ENCODE assay signal across 8 mouse cellular contexts in the genomic region with DNA sequence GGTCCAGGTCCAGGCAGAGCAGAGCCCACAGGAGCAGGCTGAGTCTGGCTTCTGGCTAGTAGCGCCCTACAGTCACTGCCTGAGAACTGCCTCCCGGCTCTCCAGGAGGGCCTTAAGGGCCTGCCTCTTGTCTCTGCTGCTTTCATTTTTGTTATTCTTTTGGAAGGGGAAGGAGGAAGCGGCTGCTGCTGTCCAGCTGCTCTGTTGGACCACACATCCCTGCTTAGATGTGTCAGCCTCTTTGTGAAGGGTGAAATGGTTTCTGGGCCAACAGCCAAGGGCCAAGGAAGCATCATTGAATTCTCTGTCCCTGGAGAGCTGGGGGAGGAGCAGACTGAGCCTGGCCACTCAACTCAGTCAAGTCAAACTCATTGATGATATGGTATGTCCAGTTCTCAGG. TPM values are rescaled to one million over a fixed set of nuclear protein-coding genes. Genes with fewer than 3 reads are reported as not detected.
DNase-seq lines count a peak whose midpoint lies in the region; ATAC-seq and TF ChIP-seq lines count a peak whose summit lies in the region.

No protein-coding gene starts in this region.

- H3K27me3 ChIP-seq in intestine, embryonic 15.5 days (replicated peaks), result no peaks in the 10 kb centered on the region
- no peaks in the 10 kb centered on the region for H3K27me3 ChIP-seq in myocyte (ENCODE audit: control insufficient read depth, insufficient read depth, insufficient read length)

- H3ac ChIP-seq in myocyte (ENCODE audit: control insufficient read depth, insufficient read length), result no peak overlapping the region

- H3K4me3 ChIP-seq in embryonic fibroblast, embryonic 13.5 days (ENCODE audit: insufficient read depth, low read length), result no peak overlapping the region
- no peak overlapping the region for H3K4me3 ChIP-seq in intestine, embryonic 15.5 days (replicated peaks)
- no peak overlapping the region for H3K4me3 ChIP-seq in myocyte

- H3K9ac ChIP-seq in intestine, embryonic 15.5 days, result no peak overlapping the region

- H3K36me3 ChIP-seq in intestine, embryonic 15.5 days, result no peaks in the 10 kb centered on the region
- H3K36me3 ChIP-seq in myocyte (ENCODE audit: control insufficient read depth, insufficient read depth), result no peaks in the 10 kb centered on the region

- peak; percentile 50 to 89 for DNase-seq in left cerebral cortex, postnatal 10 days (ENCODE audit: extremely low spot score in 1 of 2, low spot score in 2 of 2)
- no peak for DNase-seq in left cerebral cortex, postnatal 36 days (ENCODE audit: low spot score in 2 of 2)
- DNase-seq in NIH3T3 (ENCODE audit: low read depth), result peak; percentile 95
- no peak for DNase-seq in spleen, adult 12 weeks (ENCODE audit: low spot score)
- no peak for DNase-seq in c-Kit-positive CD71-positive TER-119-positive erythroid progenitor cells, embryonic 14.5 days (ENCODE audit: low spot score)

- ATAC-seq in intestine, embryonic 15.5 days, result peak; percentile 56

- H3K27ac ChIP-seq in embryonic fibroblast, embryonic 13.5 days (ENCODE audit: insufficient read depth, low read length), result peak overlapping the region; percentile 58
- H3K27ac ChIP-seq in intestine, embryonic 15.5 days, result peak overlapping the region; percentile 51

- peak overlapping the region; percentile 22 for H3K4me2 ChIP-seq in intestine, embryonic 15.5 days (replicated peaks)
- H3K4me2 ChIP-seq in myocyte (ENCODE audit: low read depth), result peak overlapping the region; percentile 96

- H3K79me2 ChIP-seq in myocyte (ENCODE audit: control insufficient read depth, insufficient read depth), result peaks cover 81% of the 10 kb centered on the region

- intact Hi-C loops in left cerebral cortex, postnatal 10 days (cut with DNase I), result no loop called here
- intact Hi-C loops in left cerebral cortex, postnatal 36 days (cut with DNase I), result no loop called here

- TF ChIP-seq POLR2A in embryonic fibroblast, embryonic 13.5 days (IDR thresholded peaks at IDR 0.05; ENCODE audit: low read depth, low read length), result no peak
- TF ChIP-seq POLR2A in myocyte (IDR thresholded peaks at IDR 0.05; ENCODE audit: insufficient read length, low read depth), result peak; percentile 27

- H3K9me3 ChIP-seq in intestine, embryonic 15.5 days, result no peaks in the 10 kb centered on the region

- no peak for TF ChIP-seq CTCF in embryonic fibroblast, embryonic 13.5 days (IDR thresholded peaks at IDR 0.05; ENCODE audit: borderline replicate concordance, insufficient read depth, low read length)

- 43% methylated on average over 3 of the region's 3 CpGs for WGBS in intestine, embryonic 15.5 days

- H3K4me1 ChIP-seq in embryonic fibroblast, embryonic 13.5 days (ENCODE audit: control insufficient read depth, insufficient read depth, low read length), result peaks cover 29% of the 10 kb centered on the region
- H3K4me1 ChIP-seq in intestine, embryonic 15.5 days (replicated peaks), result peaks cover 63% of the 10 kb centered on the region

TF ChIP-seq in myocyte, 11 proteins besides CTCF, POLR2A, EP300 and RAD21:
- TF ChIP-seq TCF12 (IDR thresholded peaks at IDR 0.05; ENCODE audit: insufficient read depth, poor library complexity, severe bottlenecking), result no peak
- peak in 2 of 3 experiments; percentile 66 to 67 for TF ChIP-seq MYOD1 (IDR thresholded peaks at IDR 0.05; ENCODE audit: control insufficient read depth in 1 of 3, insufficient read length in 2 of 3, low read depth in 2 of 3)
- TF ChIP-seq USF1 (IDR thresholded peaks at IDR 0.05; ENCODE audit: low read depth), result no peak
- peak; percentile 38 for TF ChIP-seq REST (IDR thresholded peaks at IDR 0.05; ENCODE audit: insufficient read depth, insufficient read length)
- peak in 1 of 3 experiments; percentile 9 for TF ChIP-seq MYOG (IDR thresholded peaks at IDR 0.05; ENCODE audit: control insufficient read depth in 1 of 3, insufficient read depth in 1 of 3, insufficient read length in 2 of 3, low read depth in 2 of 3)

RNA-seq across cellular contexts. Expression of gene Creb3l1, which starts 7.3 kb away (rescaled TPM):
- total RNA-seq in left cerebral cortex, postnatal 10 days (2021), result 1 to 10 TPM; 7.8 to 8.6 TPM
- 1 to 10 TPM; 2.6 to 2.8 TPM for total RNA-seq in left cerebral cortex, postnatal 36 days (2021)
- 101 and 119 TPM in 2 replicates for polyA plus RNA-seq in embryonic fibroblast, embryonic 13.5 days (2011; ENCODE audit: insufficient read length, low read depth, missing spikeins)
- polyA plus RNA-seq in intestine, embryonic 15.5 days (2015; fragmentation: Nextera tagmentation; extraction: Ambion mirVana), result 16.8 and 18.7 TPM in 2 replicates
- polyA plus RNA-seq in myocyte (2012; fragmentation: generic; extraction: Trizol), result 97.3 TPM

RNA-seq across cellular contexts. Expression of gene Dgkz, which starts 41.3 kb away (rescaled TPM):
- total RNA-seq in left cerebral cortex, postnatal 10 days (2021), result 100 to 1,000 TPM; 251 to 255 TPM
- 100 to 1,000 TPM; 503 to 538 TPM for total RNA-seq in left cerebral cortex, postnatal 36 days (2021)
- polyA plus RNA-seq in embryonic fibroblast, embryonic 13.5 days (2011; ENCODE audit: insufficient read length, low read depth, missing spikeins), result 29.3 and 40.4 TPM in 2 replicates
- polyA plus RNA-seq in intestine, embryonic 15.5 days (2015; fragmentation: Nextera tagmentation; extraction: Ambion mirVana), result 60.3 and 76.1 TPM in 2 replicates
- 68.4 TPM for polyA plus RNA-seq in myocyte (2012; fragmentation: generic; extraction: Trizol)

Comparison
In these comparisons a context has a peak if more than half of its experiments do, and no peak if none do; other contexts are left out.
1. DNase-seq: peak in left cerebral cortex, postnatal 10 days (2 of 2) and NIH3T3 (single experiment); none in left cerebral cortex, postnatal 36 days (0 of 2), spleen, adult 12 weeks (single experiment) and c-Kit-positive CD71-positive TER-119-positive erythroid progenitor cells, embryonic 14.5 days (single experiment).